Mouse (Mus musculus) heart, adult 18-20 months (tissue): Measurements from ENCODE around the gene Synj2. TPM values are rescaled to one million over a fixed set of nuclear protein-coding genes. Genes with fewer than 3 reads are reported as not detected.
"Not testable (repeated sequence)": the region's sequence is repeated elsewhere in the genome, so short reads cannot be mapped to it uniquely, and the experiment has no call there.

Experiments used
- DNase-seq, 2 experiments: peaks; one replicate each; pipeline ENCODE4 v3.0.0; 2021 to 2022; ENCODE audit warnings: mixed read lengths in 1 of 2
- total RNA-seq, 2 experiments: library from RNA; stranded (reverse); gene quantifications; 2 replicates each; pipeline ENCODE4 v1.2.3; 2021

Gene Synj2
- total RNA-seq, 2 experiments from 2014 or later: 45.2 to 58.1 TPM

DNA sequence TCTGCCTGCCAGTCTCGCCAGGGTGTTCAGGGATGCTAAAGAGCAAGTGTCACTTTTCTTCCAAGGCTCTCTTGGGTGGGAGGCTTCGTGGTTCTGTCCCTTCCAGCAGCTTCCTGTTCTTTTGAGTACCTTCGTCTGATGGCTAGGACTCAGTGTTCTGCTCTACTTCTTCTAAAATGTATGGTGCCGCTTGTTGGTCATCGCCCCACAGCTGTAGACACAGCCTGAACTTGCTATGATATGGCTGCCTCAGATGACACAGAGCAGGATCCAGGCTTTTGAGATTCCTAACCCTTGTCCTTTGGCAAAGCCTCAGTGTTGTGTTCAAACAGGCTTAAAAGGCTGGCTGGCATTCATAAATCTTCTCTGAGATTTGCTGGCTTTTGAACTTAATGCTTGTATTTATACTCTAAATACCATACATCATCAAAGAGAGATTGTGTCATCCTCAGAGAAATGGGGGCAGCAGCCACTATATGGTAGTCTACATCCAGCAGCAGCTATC, 58.0 kb downstream of the Synj2 start:
- DNase-seq: no peak

DNA sequence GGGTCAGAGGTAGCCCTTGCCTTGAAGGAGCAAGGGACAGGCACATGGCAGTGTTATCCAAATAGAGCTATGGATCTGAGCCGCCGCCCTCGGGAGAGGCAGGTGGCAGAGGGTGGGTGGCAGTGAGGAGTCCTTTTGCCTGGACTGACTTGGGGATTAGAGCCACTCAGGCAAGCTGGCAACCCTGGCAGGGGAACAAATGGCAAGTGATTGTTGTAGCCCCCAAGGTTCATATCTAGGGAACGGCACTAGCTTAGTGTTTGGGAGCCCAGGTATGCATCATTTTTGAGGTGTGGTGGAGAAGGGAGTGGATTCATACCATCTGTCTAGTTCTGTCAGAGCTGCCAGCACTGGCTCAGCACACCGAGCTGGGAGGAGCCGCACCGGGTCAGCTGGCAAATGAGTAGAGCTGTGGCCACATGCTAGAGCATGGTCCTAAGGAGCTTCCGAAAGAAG, 59.8 kb downstream of the Synj2 start:
- peak in 1 of 2 experiments; percentile 68 for DNase-seq

DNA sequence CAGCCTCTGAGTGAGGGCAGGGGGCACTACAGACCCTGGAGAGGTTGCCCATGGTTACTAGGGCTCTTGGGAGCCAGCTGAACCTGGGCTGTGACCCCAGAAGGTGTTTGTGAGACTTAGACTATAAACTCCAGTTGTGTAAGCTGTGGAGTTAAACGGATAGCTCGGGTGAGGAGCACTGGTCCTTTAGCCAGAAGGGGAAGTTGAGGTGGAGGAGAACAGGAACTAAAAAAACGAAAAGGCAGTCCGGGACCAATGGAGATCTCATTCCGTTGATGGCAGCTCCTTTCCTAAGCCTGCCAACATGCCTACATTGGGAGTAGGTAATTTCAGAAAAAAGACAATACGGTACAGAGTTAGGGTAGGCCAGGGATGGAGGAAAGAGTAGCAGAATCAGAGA, 60.3 kb downstream of the Synj2 start:
- no peak for DNase-seq

DNA sequence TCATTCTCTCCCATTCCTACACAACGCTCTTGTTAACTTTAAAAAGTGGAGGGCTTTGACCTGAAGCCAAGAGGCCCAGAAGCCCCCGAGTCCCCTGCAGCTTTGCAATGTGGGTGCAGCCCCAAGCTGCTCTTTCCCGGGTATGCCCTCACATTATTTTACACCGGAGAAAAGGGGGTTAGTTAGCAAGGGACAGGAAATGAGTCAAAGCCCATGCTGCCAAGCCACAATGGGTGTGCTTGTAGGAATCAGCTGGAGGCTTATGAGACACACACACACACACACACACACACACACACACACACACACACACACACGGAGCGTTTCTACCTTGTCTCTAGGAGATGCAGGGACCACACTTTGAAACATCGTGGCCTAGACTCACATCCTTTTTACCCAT, 60.8 kb downstream of the Synj2 start:
- no peak for DNase-seq

DNA sequence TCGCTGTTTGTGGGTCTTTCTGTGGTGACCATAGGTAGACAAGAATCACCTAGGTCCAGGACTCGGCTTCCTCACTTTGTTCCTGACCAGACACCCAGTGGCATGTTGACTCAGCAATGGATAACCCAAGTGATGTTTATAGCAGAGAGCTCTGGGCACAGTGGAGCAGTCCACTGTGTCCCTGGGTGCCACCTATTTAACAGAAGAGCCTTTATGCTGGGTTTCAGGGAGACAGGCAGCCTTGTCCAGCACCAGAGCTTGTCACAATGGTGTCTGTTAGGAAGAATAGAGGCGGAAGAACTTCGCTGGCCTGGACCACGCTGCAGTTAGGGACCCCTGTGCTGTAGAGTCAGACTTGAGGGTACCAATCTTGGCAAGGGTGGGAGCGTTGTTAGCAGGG, 61.5 kb downstream of the Synj2 start:
- DNase-seq: no peak

DNA sequence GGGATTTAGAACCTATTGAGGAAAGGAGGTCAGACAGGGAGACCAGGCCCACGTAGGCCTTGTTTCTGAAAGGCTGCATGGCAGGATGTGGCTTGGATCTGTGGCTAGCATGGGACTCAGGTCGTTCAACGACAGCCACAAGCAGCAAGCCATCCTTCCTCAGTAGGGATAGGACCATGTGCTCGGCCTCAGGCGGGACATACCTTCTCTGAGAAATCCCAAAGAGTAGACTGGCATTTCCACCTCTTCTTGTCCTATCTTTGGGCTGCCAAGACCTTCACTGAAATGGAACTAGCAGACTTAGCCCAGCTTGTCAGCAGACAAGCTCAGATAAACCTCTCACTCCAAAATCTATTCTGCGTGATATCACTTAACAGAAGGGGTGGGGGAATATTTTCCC, 62.6 kb downstream of the Synj2 start:
- DNase-seq: no peak

DNA sequence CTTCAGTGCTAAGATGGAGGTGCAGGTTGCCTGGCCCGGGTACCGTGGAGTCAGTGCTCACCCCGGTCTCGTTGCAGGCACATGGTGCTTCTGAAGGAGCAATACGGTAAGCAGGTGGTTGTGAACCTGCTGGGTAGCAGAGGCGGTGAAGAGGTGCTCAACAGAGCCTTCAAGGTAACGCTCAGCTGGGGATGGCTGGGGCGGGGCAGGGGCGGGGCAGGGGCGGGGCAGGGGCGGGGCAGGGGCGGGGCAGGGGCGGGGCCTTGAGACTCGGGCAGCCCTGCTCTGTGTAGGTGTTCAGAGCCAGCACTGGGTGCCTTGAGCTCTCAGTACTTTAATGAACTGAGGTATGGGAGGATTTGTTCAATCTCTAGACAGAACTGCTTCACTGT, 64.2 kb downstream of the Synj2 start:
- no peak for DNase-seq

DNA sequence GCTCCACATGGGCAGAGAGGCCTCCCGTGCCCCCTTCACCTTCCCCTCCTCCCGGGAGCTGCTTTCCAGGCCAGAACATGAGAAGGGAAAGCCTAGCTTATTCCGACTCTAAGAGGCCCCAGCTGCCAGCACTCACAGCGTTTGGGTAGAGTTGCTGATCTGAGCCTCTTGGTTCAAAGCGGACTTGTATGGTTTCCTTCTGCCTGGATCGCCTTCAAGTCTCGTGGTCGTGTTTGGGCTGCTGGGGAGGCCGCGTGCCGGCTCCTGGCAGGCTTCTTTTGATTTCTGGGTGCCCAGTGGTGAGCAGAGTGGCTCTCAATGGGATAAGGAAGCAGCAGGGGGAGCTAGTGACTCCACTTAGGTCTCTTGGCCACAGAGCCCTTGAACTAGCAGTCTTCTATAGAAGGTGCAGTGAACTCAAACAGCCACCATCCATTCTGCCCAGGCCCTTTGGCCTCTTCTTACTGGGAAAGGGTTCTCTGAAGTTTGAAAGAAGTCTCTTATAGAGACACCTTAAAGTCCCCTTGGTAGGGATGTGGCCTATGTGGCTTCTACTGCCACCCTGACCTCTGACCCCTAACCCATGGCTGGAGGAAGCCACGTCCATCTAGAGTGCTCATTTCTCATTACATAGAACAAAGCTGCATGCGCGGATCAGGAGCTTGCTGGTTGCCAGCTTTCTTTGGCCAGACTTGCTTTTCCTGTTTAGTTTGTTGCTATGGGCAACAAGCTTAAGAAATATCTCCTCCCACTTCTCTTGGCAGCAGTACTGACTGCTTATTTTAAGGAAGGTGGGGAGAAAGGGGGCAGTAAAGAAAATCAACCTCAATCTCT, 64.8 kb downstream of the Synj2 start:
- peak; percentile 87 to 92 for DNase-seq

DNA sequence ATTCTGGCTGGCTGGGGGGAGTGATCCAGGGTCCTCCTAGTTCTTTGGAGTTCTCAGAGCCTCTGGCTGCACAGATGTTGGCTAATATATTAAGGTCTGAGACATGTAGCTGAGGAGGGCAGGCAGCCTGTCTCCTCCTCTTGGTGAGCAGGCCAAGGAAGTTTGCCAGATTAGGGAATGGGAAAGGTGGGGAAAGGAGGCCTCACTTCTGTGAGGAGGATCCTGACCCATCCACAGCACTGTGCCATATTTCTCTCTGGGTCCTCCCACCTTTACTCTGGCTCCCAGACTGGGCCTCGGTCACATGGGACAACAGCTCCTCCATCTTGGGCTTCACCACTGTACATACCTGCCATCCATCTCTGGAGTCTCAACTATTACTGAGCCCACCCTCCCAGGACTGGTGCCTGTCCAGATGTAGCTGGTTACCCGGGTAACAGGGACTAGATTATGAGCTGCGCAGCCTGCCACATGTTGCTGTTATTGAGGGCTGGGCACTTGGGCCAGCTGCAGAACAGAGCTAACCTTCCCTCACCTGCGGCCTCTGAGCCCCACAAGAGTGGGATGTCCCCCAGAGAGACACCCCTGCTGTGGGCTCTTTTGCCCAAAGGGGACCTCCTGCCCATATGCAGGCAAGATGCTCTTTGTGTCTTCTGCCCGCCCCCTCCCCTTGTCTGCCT, 66.2 kb downstream of the Synj2 start:
- no peak for DNase-seq

DNA sequence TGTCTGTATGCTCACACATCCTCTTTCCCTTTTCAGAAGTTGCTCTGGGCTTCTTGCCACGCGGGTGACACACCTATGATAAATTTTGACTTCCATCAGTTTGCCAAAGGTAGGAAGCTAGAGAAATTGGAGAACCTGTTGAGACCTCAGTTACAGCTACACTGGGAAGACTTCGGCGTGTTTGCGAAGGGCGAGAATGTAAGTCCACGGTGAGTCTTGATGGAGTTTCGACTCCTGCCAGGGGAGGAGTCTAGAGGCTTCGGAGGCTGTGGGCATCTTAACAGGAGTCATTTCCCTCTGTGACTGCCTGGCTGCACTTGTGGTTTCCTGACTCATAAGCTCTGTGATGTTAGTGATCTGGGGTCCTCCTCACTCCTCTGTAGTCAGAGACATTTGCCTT, 66.8 kb downstream of the Synj2 start:
- DNase-seq: no peak

DNA sequence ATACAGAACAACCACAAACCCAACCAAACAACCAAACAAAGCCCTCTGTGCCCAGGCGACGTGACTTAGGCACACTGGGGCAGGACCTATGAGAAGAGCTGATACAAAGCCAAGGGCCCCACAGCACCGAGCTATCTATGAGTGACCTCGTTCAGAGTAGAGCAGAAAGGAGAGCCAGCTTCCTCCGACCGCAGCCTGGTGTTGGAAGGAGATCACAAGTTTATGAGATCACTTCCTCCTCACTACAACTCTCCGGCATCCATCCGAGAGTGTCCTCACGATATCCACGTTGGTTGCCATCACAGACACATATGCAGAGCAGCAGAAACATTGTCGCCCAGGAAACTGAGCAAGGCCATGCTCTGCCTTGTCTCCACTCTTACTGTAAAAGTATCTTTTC, 67.5 kb downstream of the Synj2 start:
- DNase-seq: no peak

DNA sequence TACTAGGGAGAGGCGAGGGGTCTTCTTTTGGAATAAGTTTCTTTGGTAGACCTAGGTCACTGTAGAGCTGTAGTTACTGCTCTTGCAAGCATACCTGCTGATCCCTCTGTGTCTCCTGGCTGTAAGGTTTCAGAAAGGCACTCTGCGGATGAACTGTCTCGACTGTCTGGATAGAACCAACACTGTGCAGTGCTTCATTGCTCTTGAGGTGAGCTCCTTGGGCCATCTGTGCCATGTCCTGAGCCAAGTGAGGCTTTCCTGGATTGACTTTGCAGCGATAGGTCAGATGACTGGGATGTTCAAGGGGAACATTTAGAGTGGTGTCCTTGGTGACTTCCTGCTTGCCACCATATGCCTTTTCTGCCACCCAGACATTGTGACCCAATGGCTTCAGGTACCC, 68.5 kb downstream of the Synj2 start:
- no peak for DNase-seq

DNA sequence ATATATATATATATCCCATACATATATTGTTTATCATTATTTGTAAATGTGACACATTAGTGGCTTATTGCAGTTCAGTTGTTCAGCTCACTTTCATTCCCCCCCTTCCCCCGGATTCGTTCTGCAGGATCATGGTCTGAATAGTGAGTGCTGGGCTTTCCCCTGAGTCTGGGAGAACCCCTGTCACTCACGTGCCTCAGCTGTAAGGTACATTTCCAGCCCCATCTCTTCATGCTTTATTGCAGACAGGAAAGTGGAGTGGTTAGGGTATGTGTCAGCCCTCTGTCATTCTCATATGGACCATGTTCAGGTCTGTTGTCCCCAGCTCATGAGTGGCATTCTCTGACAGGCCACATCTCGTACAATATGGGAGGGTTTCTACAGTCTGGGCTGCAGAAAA, 72.0 kb downstream of the Synj2 start:
- DNase-seq: no peak

DNA sequence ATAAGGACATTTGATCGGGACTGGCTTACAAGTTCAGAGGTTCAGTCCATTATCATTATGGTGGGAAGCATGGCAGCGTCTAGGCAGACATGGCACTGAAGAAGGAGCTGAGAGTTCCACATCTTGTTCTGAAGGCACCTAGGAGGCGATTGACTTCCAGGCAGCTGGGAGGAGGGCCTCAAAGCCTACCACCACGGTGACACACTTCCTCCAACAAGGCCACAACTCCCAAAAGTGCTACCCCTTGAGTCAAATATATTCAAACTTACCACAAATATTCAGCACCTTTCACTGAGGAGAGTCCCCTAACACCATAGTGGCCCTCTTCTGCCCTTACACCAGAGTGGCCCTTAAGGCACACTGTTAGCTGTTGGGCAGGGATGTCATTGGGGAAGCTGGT, 73.9 kb downstream of the Synj2 start:
- no peak for DNase-seq

DNA sequence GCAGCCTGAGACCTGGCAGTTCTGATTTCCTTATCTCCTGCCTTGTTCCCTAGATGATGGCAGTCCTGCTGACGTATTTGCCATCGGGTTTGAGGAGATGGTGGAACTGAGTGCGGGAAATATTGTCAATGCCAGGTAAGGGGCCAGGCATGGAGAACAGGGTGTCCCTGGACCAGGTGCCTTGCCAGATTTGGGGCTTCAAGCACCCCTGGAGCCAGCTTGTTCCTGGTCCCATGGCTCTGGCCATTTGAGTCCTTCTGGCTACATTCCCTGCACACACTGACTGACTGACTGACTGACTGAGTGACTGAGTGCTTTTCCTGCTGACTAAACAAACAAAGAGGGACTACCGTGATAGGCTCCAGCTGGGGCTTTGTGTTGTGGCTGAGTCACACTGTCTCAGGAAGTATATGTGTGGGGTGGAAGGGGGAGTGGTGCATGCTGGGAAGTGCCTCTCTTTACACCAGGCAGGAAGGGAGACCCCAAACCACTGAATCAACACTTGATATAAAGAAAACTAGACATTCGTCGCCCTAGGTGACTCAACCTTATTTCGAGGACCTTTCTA, 75.2 kb downstream of the Synj2 start:
- DNase-seq: peak; percentile 49 to 67

DNA sequence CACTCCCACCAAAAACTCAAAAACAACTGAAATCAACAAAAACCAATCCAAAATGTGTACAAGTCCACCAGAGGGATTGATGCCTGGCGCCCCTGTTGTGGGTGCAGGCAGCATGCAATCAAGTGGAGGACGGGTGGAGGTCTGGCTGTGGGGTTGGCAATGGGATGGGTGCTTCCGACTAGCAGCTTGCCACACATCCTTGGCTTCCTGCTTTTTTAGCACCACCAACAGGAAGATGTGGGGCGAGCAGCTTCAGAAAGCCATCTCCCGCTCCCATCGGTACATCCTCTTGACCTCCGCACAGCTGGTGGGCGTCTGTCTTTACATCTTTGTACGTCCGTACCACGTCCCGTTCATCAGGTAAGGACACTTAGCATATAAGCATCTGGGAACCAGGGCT, 76.2 kb downstream of the Synj2 start:
- DNase-seq: peak in 1 of 2 experiments; percentile 37

DNA sequence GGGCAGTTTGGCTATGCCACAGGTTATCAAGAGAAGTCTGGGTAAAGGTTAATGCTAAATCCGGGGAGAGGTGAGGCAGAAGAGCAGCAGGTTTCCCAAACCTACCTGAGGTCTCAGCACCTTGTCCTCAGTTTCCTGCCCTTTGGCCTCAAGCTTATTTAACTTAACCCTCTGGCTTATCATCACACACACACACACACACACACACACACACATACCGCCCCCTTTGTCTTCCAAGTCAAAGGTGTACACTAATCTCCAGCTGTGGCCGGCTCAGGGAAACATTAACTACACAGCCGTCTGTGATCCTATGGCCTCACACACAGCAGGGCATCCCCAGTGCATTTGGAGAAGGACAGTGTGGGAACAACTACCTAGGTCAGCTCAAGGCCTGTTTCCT, 77.3 kb downstream of the Synj2 start:
- DNase-seq: no peak

DNA sequence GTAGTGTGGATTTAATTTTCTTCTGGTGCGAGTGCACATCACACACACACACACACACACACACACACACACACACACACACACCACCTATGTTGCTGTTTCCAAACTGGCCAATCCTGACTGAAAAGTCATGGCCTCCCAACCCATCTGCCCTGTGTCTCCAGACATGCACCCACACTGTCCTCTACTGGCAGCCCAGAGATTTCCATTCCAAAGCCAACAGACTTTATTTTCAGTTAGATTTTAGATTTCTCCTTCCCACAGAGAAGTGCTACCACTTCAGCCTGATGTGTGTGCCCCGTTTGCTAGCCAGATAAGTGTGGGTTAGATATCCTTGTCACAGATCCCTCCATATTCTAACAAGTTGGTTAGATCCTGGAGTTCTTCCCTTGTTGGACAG, 78.7 kb downstream of the Synj2 start:
- DNase-seq: peak in 1 of 2 experiments; percentile 69

DNA sequence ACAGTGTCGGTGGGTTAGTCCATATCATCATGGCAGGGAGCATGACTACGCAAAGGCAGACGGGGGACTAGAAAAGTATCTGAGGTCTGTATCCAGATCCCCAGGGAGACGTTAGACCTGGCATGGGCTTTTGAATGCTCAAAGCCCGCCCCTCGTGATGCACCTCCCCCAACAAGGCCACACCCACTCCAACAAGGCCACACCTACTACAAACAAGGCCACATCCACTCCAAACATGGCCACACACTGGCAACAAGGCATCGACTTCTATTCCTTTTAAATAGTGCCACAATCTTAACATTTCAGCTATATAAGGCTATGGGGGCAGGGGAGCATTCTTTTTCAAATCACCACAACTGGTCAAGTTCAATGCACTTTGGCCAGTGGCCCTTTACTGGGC, 79.6 kb downstream of the Synj2 start:
- DNase-seq: peak in 1 of 2 experiments; percentile 36

DNA sequence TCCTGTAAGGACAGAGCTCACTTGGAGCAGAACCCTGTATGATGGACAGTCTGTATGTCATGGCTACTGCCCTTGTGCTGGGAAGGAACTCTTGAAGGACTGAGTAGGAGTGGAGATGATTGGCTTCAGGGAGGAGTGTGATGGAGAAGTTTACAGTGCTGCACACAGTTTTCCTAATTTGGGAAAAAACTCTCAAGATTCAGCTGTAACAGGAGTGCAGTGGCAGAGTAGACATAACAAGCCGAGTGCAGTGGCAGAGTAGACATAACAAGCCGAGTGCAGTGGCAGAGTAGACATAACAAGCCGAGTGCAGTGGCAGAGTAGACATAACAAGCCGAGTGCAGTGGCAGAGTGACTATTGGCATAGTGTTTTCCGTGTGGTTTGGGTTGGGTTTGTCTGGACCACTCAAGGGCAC, 80.3 kb downstream of the Synj2 start:
- DNase-seq: not testable (repeated sequence)

DNA sequence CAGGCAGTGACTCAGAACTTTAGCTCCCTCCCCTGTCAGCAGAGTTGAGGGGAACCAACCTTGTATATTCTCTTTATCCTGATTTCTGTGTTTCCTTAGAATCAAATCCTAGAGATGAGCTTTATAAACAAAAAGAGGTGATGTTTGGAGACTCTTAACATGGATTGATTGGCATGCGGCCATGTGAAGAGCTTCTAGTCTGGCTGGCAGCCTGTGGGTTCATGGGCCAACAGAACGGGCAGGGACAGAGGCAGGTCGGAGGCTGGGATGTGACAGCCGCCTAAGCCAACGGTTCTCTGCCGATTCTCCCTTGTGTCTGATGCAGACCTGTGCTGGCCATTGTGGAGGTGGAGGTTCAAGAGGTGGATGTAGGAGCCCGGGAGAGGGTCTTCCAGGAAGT, 84.8 kb downstream of the Synj2 start:
- no peak for DNase-seq

DNA sequence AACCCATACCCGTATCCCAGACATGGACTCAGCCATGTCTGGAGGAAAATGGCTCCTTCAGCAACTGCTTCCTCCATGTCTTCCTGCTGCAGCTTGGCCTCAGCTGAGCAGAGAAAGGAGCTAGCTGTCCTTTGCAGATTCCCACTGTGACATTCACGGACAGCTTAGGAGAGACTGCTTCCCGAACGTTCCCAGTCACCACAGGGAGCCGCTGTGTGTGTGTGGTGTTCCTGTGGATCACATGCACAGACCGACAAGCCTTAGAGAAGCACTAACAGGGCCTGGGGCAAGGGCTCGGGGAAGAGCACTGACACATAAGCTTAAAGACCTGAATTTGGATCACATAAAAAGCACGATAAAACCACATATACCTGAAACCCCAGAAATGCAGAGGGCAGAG, 94.6 kb downstream of the Synj2 start:
- DNase-seq: no peak

DNA sequence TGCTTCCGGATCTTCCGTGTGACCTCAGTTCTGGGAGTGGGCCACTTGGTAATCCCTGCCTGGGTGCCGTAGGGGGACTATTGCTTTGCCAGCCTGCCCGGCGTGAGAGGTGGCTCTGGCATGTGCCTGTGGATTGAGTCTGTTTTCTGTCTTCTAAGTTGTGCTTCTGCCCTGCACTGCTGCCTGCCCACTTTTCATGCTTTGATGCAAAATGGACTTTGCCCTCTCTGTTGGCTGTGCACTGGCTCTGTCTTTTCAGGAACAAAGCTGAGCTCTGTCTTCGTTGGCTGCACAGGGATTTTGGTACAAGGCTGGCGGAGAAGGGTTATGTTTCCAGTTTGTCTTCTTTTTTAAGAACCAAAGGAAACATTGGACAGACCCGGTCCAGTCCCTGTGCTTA, 95.4 kb downstream of the Synj2 start:
- no peak for DNase-seq
